Mouse (Mus musculus) testis, adult 2 months (tissue): ENCODE results near the gene Arl14ep.

Experiments used
- CTCF ChIP-seq: fragments of 200-500 bp; IDR thresholded peaks from 2 replicates; pipeline ENCODE4 v1.5.1; 2012; ENCODE audit warnings: low read depth, mild to moderate bottlenecking, inconsistent platforms, low read length, moderate library complexity; ENCODE audit not compliant: control insufficient read depth, insufficient read depth, insufficient replicate concordance
- POLR2A ChIP-seq: fragments of 200-500 bp; IDR thresholded peaks from 2 replicates; pipeline ENCODE4 v1.6.1; 2012; ENCODE audit warnings: low read depth, mild to moderate bottlenecking, inconsistent platforms, low read length, moderate library complexity; ENCODE audit not compliant: control insufficient read depth

DNA sequence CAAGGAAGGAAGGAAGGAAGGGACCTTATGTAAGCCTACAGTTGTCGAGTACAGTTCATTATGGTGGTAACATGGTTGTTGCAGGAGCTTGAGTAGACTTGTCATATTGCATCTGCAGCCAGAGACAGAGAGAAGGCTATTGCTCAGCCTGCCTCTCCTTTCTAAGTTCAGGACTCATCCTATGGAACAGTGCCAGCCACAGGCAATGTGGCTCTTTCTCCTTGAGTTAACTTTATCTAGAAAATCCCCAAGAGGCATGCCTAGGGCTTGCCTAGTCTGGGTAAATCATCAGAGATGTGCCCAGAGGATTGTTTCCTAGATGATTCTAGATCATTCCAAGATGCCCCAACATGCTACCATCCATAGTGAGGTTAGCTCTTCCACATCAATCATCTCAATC is 17.0 kb upstream of the Arl14ep start:
- TF ChIP-seq POLR2A (no peak), CTCF (no peak)
